Mouse (Mus musculus) bone marrow, adult 2 months (tissue): ENCODE results near the gene Myo7a. TPM values are rescaled to one million over a fixed set of nuclear protein-coding genes. Genes with fewer than 3 reads are reported as not detected.
A peak's percentile ranks its signal among the peaks of the same experiment; 100 is the strongest.

Source experiments
- H3K27ac ChIP-seq: fragments of 200-500 bp; 2 replicates; pipeline ENCODE4 v1.5.1; 2012; ENCODE audit warnings: low read depth, mild to moderate bottlenecking, control low read depth, inconsistent platforms, low read length; ENCODE audit not compliant: control insufficient read depth, poor library complexity, insufficient read depth
- H3K4me1 ChIP-seq: fragments of 200-500 bp; 2 replicates; pipeline ENCODE4 v1.6.1; 2011; ENCODE audit warnings: low read length; ENCODE audit not compliant: control insufficient read depth, insufficient read depth
- H3K4me3 ChIP-seq: fragments of 200-500 bp; replicated peaks from 2 replicates; pipeline ENCODE3; 2011; ENCODE audit warnings: mild to moderate bottlenecking, low read depth, low read length, control low read depth; ENCODE audit not compliant: control insufficient read depth
- CTCF ChIP-seq: fragments of 200-500 bp; IDR thresholded peaks from 2 replicates; pipeline ENCODE4 v1.5.1; 2011; ENCODE audit warnings: low read length, control low read depth; ENCODE audit not compliant: control insufficient read depth, insufficient read depth
- POLR2A ChIP-seq: fragments of 200-500 bp; IDR thresholded peaks from 2 replicates; pipeline ENCODE4 v1.6.1; 2011; ENCODE audit warnings: low read depth, mild to moderate bottlenecking, control low read depth, low read length, borderline replicate concordance; ENCODE audit not compliant: control insufficient read depth
- WGBS: fragments of 180-500 bp; shearing (Covaris S2); methylation state at CpG from one replicate; pipeline ENCODE4 v1.1.7; 2018; 5-methylcytosine and 5-hydroxymethylcytosine counted together
- polyA plus RNA-seq: library from polyadenylated mRNA; stranded (reverse); fragments of >200 nt; gene quantifications from 2 replicates; pipeline ENCODE4 v1.2.4, GENCODE M21; 2011; ENCODE audit warnings: low replicate concordance; ENCODE audit not compliant: missing spikeins, insufficient read depth, insufficient read length

Gene Myo7a
- polyA plus RNA-seq, 1 experiment = 27.0 TPM

DNA sequence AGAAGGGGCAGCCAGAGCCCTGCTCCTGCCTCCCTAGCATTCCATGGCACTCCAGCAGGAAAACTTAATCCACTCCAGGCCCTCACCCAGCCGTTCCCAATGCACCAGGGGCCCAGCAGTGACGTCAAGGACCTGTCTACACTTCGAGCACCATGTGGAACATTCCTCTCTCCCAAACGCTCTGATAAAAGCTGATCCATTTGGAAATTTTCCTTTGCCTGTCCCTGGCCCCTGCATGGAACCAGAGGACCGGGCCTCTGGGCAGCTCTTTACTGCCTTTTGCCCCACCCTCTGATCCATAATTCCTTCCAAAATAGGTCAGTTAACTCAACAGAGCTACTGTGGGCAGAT, 15.4 kb downstream of the Myo7a start:
- Histone ChIP-seq H3K4me1 (no peaks in the 10 kb centered on the region), H3K27ac (no peak overlapping the region), H3K4me3 (no peak overlapping the region)
- 77% methylated on average over 5 of the region's 5 CpGs for WGBS
- TF ChIP-seq POLR2A = no peak
- TF ChIP-seq CTCF = no peak

DNA sequence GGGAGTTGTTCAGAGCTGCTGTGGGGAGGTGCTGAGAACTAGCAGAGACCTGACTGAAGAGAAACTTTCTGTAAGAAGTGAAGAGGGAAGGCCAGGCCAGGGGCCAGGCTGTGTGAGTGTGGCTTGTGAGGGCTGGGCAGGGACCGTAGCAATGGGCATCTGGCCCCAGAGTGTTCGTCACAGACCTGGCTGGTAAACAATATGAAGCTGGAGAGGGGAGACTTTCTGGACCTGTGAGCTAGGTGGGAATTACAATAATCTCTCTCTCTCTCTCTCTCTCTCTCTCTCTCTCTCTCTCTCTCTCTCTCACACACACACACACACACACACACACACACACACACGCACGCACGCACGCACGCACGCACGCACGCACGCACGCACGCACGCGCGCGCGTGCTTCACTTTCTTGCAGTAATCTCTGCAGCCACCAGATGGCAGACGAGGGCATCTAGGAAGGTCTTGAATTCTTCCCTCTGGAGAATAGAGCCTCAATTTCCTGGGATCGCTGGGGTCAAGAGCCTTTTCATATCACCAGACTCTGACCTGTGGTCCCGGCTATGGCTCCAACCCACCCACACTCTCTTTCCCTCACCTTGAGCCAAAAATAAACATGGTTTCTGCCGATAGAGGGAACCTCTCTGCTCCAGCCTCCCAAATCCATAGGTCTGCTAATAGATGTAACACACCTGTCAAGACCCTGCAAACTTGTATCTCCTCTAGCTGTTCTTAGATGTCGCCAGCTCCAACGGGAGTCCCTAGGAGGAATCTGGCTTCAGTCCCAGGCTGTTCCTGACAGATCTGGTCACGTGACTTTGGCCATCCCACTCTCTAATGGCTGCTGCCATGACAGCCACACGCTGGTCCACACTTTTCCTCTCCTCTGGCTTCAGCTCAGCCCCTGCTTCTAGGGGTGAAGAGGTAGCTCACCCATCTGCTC, 16.1 kb downstream of the Myo7a start:
- TF ChIP-seq POLR2A = no peak
- TF ChIP-seq CTCF = peak; percentile 64
- Histone ChIP-seq H3K4me1 (no peaks in the 10 kb centered on the region), H3K4me3 (peak overlapping the region; percentile 57), H3K27ac (no peak overlapping the region)
- WGBS = 17% methylated on average over 25 of the region's 26 CpGs

DNA sequence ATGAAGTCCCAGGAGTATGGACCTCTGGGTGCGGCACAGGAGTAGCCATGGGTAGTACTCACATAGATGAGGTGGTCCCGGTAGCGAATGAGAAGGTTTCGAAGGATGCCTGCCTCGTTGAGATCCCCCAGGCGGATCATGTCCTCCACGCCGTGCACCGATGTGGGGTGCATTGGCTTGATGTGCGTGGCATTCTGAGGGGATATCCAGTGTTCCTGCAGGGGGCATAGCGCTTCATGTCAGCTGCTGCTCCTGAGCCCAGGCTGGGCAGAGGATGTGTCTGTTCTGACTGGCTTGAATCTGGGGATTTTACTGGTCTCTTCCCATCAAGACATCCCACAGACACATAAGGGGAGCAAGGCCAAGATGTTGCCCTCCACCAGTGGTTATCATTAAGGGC, 16.8 kb downstream of the Myo7a start:
- WGBS = 94% methylated on average over 11 of the region's 11 CpGs
- H3K27ac ChIP-seq = no peak overlapping the region
- no peak overlapping the region for H3K4me3 ChIP-seq
- TF ChIP-seq POLR2A (no peak), CTCF (no peak)
- H3K4me1 ChIP-seq = no peaks in the 10 kb centered on the region

DNA sequence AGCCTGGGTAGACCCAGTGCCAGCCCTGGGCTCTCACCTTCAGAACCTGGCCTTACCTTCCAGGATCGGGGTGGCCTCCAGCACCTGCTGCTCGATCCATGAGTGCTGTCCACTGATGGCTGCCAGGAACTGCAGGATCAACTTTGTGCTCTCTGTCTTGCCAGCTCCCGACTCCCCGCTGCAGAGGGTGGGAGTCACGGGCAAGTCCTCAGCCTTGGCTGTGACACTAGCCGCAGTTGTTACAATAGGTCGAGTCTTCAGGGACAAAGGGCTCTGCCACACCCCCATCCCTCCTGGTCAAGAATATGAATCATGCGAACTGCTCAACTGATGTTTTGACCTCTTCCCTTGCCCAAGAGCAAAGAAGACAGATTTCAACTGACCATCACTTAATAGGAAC, 21.8 kb downstream of the Myo7a start:
- TF ChIP-seq CTCF (no peak), POLR2A (no peak)
- WGBS = 86% methylated on average over 8 of the region's 8 CpGs
- Histone ChIP-seq H3K4me1 (peaks cover 2% of the 10 kb centered on the region), H3K4me3 (no peak overlapping the region), H3K27ac (no peak overlapping the region)

DNA sequence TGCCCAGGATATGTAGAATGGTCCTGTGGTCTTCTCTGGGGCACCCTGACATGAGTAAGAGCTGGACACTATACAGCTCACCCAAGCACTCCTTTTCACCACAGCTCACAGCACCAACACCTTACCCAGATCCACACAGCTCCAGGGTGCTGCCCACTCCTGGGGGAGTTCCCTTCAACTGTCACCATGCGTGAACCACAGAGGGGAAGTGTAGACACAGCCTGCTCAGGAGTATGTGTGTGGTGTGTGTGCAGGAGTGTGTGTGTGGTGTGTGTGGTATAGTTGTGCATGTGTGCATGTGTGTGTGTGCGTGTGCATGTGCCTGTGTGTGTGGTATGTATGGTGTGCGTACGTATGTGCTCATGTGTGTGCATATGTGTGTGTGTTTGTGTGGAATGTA, 23.5 kb downstream of the Myo7a start:
- TF ChIP-seq POLR2A (no peak), CTCF (peak; percentile 16; the same call in 1 of the 2 replicates)
- H3K4me1 ChIP-seq = peaks cover 2% of the 10 kb centered on the region
- H3K27ac ChIP-seq = no peak overlapping the region
- 73% methylated on average over 4 of the region's 4 CpGs for WGBS
- no peak overlapping the region for H3K4me3 ChIP-seq

DNA sequence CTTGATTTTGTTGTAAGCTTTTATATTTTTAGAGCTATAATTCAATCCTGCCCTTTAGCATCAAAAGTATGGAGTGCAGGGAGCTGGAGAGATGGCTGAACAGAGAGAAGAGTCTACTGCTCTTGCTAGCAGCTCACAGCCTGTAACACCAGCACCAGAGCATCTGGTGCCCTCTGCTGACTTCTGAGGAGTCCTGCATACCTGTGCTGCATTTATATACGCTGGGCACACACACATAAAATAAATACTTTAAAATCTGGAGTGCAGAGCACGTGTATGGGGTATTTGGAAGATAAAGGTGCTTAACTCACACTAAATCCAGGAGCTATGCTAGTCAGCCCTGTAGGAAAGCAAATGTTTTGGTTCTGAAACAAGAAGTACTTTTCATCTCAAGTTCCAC, 33.0 kb downstream of the Myo7a start:
- TF ChIP-seq CTCF (peak; percentile 61), POLR2A (no peak)
- 45% methylated on average over 2 of the region's 2 CpGs for WGBS
- H3K4me3 ChIP-seq = no peak overlapping the region
- peaks cover 3% of the 10 kb centered on the region; the same call in 1 of the 2 replicates for H3K4me1 ChIP-seq
- no peak overlapping the region for H3K27ac ChIP-seq

DNA sequence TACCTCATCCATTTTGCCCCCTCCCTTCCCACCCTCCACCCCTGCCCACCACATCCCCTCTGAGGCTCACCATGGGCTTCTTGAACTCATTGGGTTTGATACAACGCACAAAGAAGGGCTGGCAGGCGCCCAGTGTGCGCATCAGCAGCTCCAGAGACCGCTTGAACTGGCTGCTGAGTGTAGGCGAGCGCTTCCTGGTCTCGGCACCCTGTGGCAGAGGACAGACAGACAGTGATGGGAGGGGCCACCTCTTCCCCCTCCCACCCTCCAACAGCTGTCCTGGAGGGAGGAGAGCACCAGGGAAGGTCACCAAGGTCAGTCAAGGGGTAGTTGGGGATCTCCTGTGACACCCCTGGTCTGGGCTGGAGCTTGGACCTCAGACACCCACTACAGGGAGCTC, 34.0 kb downstream of the Myo7a start:
- Histone ChIP-seq H3K27ac (no peak overlapping the region; the same call in 1 of the 2 replicates), H3K4me3 (peak overlapping the region; percentile 29), H3K4me1 (peaks cover 3% of the 10 kb centered on the region; the same call in 1 of the 2 replicates)
- WGBS = 18% methylated on average over 7 of the region's 7 CpGs
- TF ChIP-seq POLR2A (no peak), CTCF (no peak)

DNA sequence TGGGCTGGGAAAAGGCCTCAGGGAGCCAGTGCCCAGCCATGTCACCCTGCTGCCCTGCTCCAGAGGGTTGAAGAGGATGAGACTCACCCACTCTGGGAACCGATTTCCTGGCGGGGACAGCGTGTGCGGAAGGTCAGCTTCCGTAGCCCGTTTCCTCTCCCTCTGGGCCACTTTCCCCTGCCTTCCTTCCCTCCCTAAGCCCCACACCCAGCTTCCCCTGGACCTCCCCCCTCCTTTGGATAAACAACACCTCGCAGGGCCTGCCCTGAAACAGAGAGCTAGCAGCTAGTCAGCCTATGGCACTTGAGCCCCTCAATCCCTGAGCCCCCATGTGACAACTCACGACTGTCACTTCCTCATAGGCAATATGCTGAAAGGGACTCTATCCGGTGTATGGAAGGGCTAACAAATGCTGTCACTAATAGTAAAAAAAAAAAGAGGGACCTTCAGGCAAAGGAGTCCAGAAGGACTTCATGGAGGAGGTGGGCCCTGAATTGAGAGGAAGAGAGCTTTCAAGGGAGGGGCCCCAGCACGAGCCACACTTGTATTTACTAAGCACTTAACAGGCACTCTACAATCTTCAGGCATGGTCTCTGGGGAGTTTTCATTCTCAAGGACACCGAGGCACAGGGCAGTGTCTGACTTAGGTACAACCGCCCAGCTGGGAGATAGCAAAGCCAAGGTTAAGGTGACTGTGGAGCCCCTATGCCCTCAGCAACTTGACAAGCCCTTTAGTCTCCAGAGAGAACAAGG, 34.6 kb downstream of the Myo7a start:
- H3K27ac ChIP-seq = peak overlapping the region; percentile 2
- WGBS = 15% methylated on average over 12 of the region's 12 CpGs
- peaks cover 3% of the 10 kb centered on the region; the same call in 1 of the 2 replicates for H3K4me1 ChIP-seq
- TF ChIP-seq POLR2A (no peak), CTCF (no peak)
- peak overlapping the region; percentile 31 for H3K4me3 ChIP-seq
